Mouse (Mus musculus) testis, adult 2 months (tissue): ENCODE results near the gene Rapgef5.

Experiments used
- CTCF ChIP-seq: fragments of 200-500 bp; IDR thresholded peaks from 2 replicates; pipeline ENCODE4 v1.5.1; 2012; ENCODE audit warnings: low read depth, mild to moderate bottlenecking, inconsistent platforms, low read length, moderate library complexity; ENCODE audit not compliant: control insufficient read depth, insufficient read depth, insufficient replicate concordance
- POLR2A ChIP-seq: fragments of 200-500 bp; IDR thresholded peaks from 2 replicates; pipeline ENCODE4 v1.6.1; 2012; ENCODE audit warnings: low read depth, mild to moderate bottlenecking, inconsistent platforms, low read length, moderate library complexity; ENCODE audit not compliant: control insufficient read depth

GRCm38 (mm10) chr12:117507772-117508171 is 8.5 kb upstream of the Rapgef5 start:
- TF ChIP-seq CTCF (no peak), POLR2A (no peak)
